33 mouse cellular contexts compared by ENCODE assay signal in genomic region chr13:25274934-25275565, GRCm38 (mm10). TPM values are rescaled to one million over a fixed set of nuclear protein-coding genes. Genes with fewer than 3 reads are reported as not detected.
A peak's percentile ranks its signal among the peaks of the same experiment; 100 is the strongest.
DNase-seq lines count a peak whose midpoint lies in the region; ATAC-seq and TF ChIP-seq lines count a peak whose summit lies in the region.
"Had no signal": no experiment of that assay in that cellular context is flagged by ENCODE, and none has a peak within 500 bp of the region (broad histone marks: within the 10 kb centered on the region; RNA-seq: fewer than 3 reads in every experiment).

No protein-coding gene starts in this region.

- H3K4me1 ChIP-seq in ES-E14 (ENCODE audit: control insufficient read depth in 2 of 2, insufficient read depth in 2 of 2, low read length in 2 of 2, poor library complexity in 1 of 2), result peaks cover 0 to 2% of the 10 kb centered on the region in 2 experiments; a peak in 1 of 4 replicates
- H3K4me1 ChIP-seq in embryonic facial prominence, embryonic 10.5 days, result peaks cover 15% of the 10 kb centered on the region
- H3K4me1 ChIP-seq in intestine, embryonic 15.5 days (replicated peaks), result no peaks in the 10 kb centered on the region
- no peaks in the 10 kb centered on the region for H3K4me1 ChIP-seq in intestine, postnatal 0 days (replicated peaks; ENCODE audit: control insufficient read depth, insufficient read depth, low read length)
- H3K4me1 ChIP-seq: forebrain, embryonic 13.5 days; hindbrain, embryonic 12.5 days; hindbrain, embryonic 15.5 days had no signal

- no peak overlapping the region for H3K9ac ChIP-seq in ES-E14 (ENCODE audit: insufficient read depth, low read depth, low read length, poor library complexity, severe bottlenecking)
- no peak overlapping the region for H3K9ac ChIP-seq in intestine, embryonic 15.5 days
- no peak overlapping the region for H3K9ac ChIP-seq in intestine, postnatal 0 days (ENCODE audit: low read depth, low read length)
- H3K9ac ChIP-seq: embryonic facial prominence, embryonic 12.5 days; embryonic facial prominence, embryonic 15.5 days; forebrain, embryonic 13.5 days; hindbrain, embryonic 12.5 days; hindbrain, embryonic 15.5 days had no signal

- no peaks in the 10 kb centered on the region for H3K27me3 ChIP-seq in embryonic facial prominence, embryonic 10.5 days (replicated peaks; ENCODE audit: low read depth, poor library complexity, severe bottlenecking)
- H3K27me3 ChIP-seq in intestine, embryonic 15.5 days (replicated peaks), result no peaks in the 10 kb centered on the region
- H3K27me3 ChIP-seq in intestine, postnatal 0 days (replicated peaks; ENCODE audit: control insufficient read depth, insufficient read depth, low read length), result no peaks in the 10 kb centered on the region
- H3K27me3 ChIP-seq: embryonic facial prominence, embryonic 12.5 days; embryonic facial prominence, embryonic 15.5 days; forebrain, embryonic 13.5 days; hindbrain, embryonic 12.5 days; hindbrain, embryonic 15.5 days; Patski had no signal

- ATAC-seq in intestine, embryonic 15.5 days, result no peak
- no peak for ATAC-seq in erythroblast, adult 5-6 weeks (replicated peaks; ENCODE audit: low FRiP score, poor library complexity, severe bottlenecking)
- no peak for ATAC-seq in intestine, postnatal 0 days
- ATAC-seq: forebrain, embryonic 13.5 days; forebrain, embryonic 16.5 days; Patski had no signal

- H3K4me2 ChIP-seq in intestine, embryonic 15.5 days (replicated peaks), result no peak overlapping the region
- H3K4me2 ChIP-seq in intestine, postnatal 0 days (replicated peaks; ENCODE audit: low read depth), result no peak overlapping the region
- H3K4me2 ChIP-seq: embryonic facial prominence, embryonic 12.5 days; embryonic facial prominence, embryonic 15.5 days; forebrain, embryonic 13.5 days; heart, embryonic 11.5 days; hindbrain, embryonic 12.5 days; hindbrain, embryonic 15.5 days had no signal

- H3K27ac ChIP-seq in ES-E14 (ENCODE audit: insufficient read depth, low read depth, low read length, poor library complexity, severe bottlenecking), result peak overlapping the region; percentile 47; the same call in 1 of the 2 replicates
- no peak overlapping the region for H3K27ac ChIP-seq in embryonic facial prominence, embryonic 10.5 days (replicated peaks)
- no peak overlapping the region for H3K27ac ChIP-seq in intestine, embryonic 15.5 days
- no peak overlapping the region for H3K27ac ChIP-seq in intestine, postnatal 0 days (ENCODE audit: low read depth, low read length)
- H3K27ac ChIP-seq: embryonic facial prominence, embryonic 12.5 days; embryonic facial prominence, embryonic 15.5 days; forebrain, embryonic 13.5 days; heart, adult 2 months; hindbrain, embryonic 12.5 days; hindbrain, embryonic 15.5 days had no signal

- H3K9me3 ChIP-seq in ES-E14 (ENCODE audit: control insufficient read depth, insufficient read depth, low read depth, low read length), result no peaks in the 10 kb centered on the region
- H3K9me3 ChIP-seq in embryonic facial prominence, embryonic 10.5 days, result no peaks in the 10 kb centered on the region
- no peaks in the 10 kb centered on the region for H3K9me3 ChIP-seq in intestine, embryonic 15.5 days
- H3K9me3 ChIP-seq in intestine, postnatal 0 days (ENCODE audit: control insufficient read depth), result no peaks in the 10 kb centered on the region
- H3K9me3 ChIP-seq: embryonic facial prominence, embryonic 12.5 days; embryonic facial prominence, embryonic 15.5 days; forebrain, embryonic 13.5 days; hindbrain, embryonic 12.5 days; hindbrain, embryonic 15.5 days had no signal

- H3K36me3 ChIP-seq in ES-E14 (ENCODE audit: control insufficient read depth, insufficient read depth, low read length, poor library complexity, severe bottlenecking), result no peaks in the 10 kb centered on the region
- H3K36me3 ChIP-seq in embryonic facial prominence, embryonic 10.5 days (replicated peaks), result no peaks in the 10 kb centered on the region
- no peaks in the 10 kb centered on the region for H3K36me3 ChIP-seq in intestine, embryonic 15.5 days
- no peaks in the 10 kb centered on the region for H3K36me3 ChIP-seq in intestine, postnatal 0 days (ENCODE audit: control insufficient read depth, insufficient read depth)
- H3K36me3 ChIP-seq: embryonic facial prominence, embryonic 12.5 days; embryonic facial prominence, embryonic 15.5 days; hindbrain, embryonic 12.5 days; hindbrain, embryonic 15.5 days had no signal

- no peak for TF ChIP-seq CTCF in intestine, postnatal 0 days (IDR thresholded peaks at IDR 0.05; ENCODE audit: low read depth)

- 41% methylated on average over 5 of the region's 5 CpGs for WGBS in embryonic facial prominence, embryonic 10.5 days
- WGBS in intestine, embryonic 15.5 days, result 57% methylated on average over 5 of the region's 5 CpGs
- 48% methylated on average over 5 of the region's 5 CpGs for WGBS in intestine, postnatal 0 days

- in situ Hi-C loops in ES-E14 (cut with MboI; ENCODE audit: low sequenced_read_pairs in 2 of 2, unreplicated experiment in 2 of 2), result no loop called here

- DNase-seq in embryo, embryonic 10 days (ENCODE audit: low spot score), result peak; percentile 23
- no peak for DNase-seq in embryo, embryonic 10.5 days (ENCODE audit: low spot score)
- DNase-seq in ES-E14 (ENCODE audit: low read depth, low spot score), result peak; percentile 47
- peak; percentile 14 for DNase-seq in WW6 (ENCODE audit: low read depth, low spot score)
- peak; percentile 14 for DNase-seq in embryonic facial prominence, embryonic 10.5 days (ENCODE audit: low spot score)
- DNase-seq: adrenal gland, postnatal 10 days; adrenal gland, postnatal 36 days; cerebellum, adult 11 months; cerebellum, adult 8-10 months; cerebellum, postnatal 10 days; cerebellum, postnatal 36 days; gastrocnemius, postnatal 10 days; gastrocnemius, postnatal 36 days; heart, adult 2 months; kidney, adult 18-20 months; kidney, adult 9 months had no signal

- H3K4me3 ChIP-seq in ES-E14 (ENCODE audit: insufficient read depth in 1 of 2, low read depth in 1 of 2, low read length in 2 of 2, poor library complexity in 1 of 2, severe bottlenecking in 1 of 2), result no peak overlapping the region
- no peak overlapping the region for H3K4me3 ChIP-seq in embryonic facial prominence, embryonic 10.5 days
- no peak overlapping the region for H3K4me3 ChIP-seq in intestine, embryonic 15.5 days (replicated peaks)
- H3K4me3 ChIP-seq in intestine, postnatal 0 days (ENCODE audit: low read depth, low read length), result no peak overlapping the region
- H3K4me3 ChIP-seq: embryonic facial prominence, embryonic 12.5 days; embryonic facial prominence, embryonic 15.5 days; erythroblast, embryonic 14.5 days; forebrain, embryonic 13.5 days; heart, adult 2 months; hindbrain, embryonic 12.5 days; hindbrain, embryonic 15.5 days had no signal

TF ChIP-seq in ES-E14, 5 proteins besides CTCF, POLR2A, EP300 and RAD21:
- TF ChIP-seq ZC3H11A (IDR thresholded peaks at IDR 0.05; ENCODE audit: borderline replicate concordance, low read depth, low read length) (no peak), ZNF384 (IDR thresholded peaks at IDR 0.05; ENCODE audit: low read depth, low read length) (no peak), MAFK (IDR thresholded peaks at IDR 0.05; ENCODE audit: insufficient read depth, low read depth, low read length) (no peak), HCFC1 (IDR thresholded peaks at IDR 0.05; ENCODE audit: borderline replicate concordance, insufficient read depth, low read length) (no peak), CHD2 (IDR thresholded peaks at IDR 0.05; ENCODE audit: low read depth, low read length) (no peak)

RNA-seq across cellular contexts. Expression of gene Nrsn1, which starts 4.7 kb away (rescaled TPM):
- total RNA-seq in ES-E14 (2012; rRNA removed), result 0.71 and 1.4 TPM in 2 replicates
- 9.4 and 9.8 TPM in 2 replicates for polyA plus RNA-seq in embryonic facial prominence, embryonic 10.5 days (2016; fragmentation: Nextera tagmentation; extraction: Ambion mirVana)
- 4.2 and 4.8 TPM in 2 replicates for polyA plus RNA-seq in intestine, embryonic 15.5 days (2015; fragmentation: Nextera tagmentation; extraction: Ambion mirVana)
- total RNA-seq in erythroblast, adult 5-6 weeks (2015; ENCODE audit: low replicate concordance), result not detected in 2 replicates
- not detected in 2 replicates for total RNA-seq in erythroblast, adult 5-6 weeks (2017; ENCODE audit: low replicate concordance)
- polyA plus RNA-seq in intestine, postnatal 0 days (2015; fragmentation: Nextera tagmentation; extraction: Ambion mirVana), result 4.9 and 5.7 TPM in 2 replicates
- total RNA-seq: gastrocnemius, adult 18-20 months; gastrocnemius, postnatal 36 days; granulocyte monocyte progenitor cell, adult 5-6 weeks; heart, postnatal 25 days; hematopoietic stem cell, adult 5-6 weeks had no signal
- polyA plus RNA-seq: erythroblast, embryonic 14.5 days; heart, embryonic 11.5 days; heart, postnatal 0 days had no signal
